Mouse (Mus musculus): ENCODE data around the gene Meis1.

The Meis1 gene

DNA sequence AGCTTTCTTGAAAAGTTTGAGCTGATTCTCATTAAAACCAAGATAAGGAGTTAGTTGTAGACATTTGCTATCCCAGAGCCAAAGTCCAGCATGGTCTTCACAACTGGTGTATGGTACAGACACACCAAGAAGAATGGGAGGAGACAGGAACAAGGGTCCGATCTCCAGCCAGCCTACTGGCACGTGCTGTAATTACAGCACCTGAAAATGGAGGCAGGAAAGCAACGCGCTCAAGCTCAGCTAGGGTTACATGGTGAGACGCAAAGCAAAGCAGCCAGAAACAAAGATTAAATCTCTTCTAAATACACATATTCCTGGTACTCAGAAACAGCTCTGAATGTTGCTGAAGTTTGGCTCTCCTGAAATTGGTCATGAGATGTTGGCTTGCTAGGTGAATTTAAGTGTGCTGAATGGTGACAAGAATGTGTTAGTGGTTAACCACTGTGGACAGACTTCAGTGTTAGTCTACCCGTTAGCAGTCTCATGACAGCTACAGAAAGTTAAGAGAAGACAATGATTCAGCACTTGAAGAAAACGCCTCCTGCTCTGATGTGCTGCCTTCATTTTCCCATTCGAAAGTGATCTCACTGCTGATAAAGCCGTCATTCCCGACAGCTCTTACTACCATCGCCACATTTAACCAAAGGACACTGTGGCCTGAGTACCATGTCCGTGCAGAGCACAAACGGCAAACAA is 70.0 kb downstream of the Meis1 start:
- no peak for DNase-seq (ENCODE audit: low spot score in 2 of 2)

GRCm38 (mm10) chr11:18947434-18947833 is 71.4 kb downstream of the Meis1 start:
- DNase-seq (ENCODE audit: low spot score in 2 of 2): no peak

DNA sequence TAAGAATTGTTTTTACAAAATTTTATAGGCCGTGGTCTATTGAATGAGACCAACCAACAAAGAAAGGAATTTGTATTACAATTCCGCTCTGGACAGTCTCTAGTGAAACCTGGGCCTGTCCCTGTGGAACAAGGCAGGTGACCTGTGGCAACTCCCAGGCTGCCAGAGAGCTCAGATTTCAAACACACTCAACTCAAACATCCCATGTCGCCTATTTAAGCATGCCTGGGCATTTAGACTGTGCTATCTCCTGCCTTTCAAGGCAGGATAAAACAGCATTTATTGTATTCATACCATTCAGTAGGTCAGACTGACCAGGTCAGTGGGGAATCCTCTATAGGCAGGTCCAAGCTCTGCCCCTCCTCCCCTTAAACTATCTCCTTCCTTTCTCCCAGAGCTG is 73.0 kb downstream of the Meis1 start:
- no peak for DNase-seq (ENCODE audit: low spot score in 2 of 2)

DNA sequence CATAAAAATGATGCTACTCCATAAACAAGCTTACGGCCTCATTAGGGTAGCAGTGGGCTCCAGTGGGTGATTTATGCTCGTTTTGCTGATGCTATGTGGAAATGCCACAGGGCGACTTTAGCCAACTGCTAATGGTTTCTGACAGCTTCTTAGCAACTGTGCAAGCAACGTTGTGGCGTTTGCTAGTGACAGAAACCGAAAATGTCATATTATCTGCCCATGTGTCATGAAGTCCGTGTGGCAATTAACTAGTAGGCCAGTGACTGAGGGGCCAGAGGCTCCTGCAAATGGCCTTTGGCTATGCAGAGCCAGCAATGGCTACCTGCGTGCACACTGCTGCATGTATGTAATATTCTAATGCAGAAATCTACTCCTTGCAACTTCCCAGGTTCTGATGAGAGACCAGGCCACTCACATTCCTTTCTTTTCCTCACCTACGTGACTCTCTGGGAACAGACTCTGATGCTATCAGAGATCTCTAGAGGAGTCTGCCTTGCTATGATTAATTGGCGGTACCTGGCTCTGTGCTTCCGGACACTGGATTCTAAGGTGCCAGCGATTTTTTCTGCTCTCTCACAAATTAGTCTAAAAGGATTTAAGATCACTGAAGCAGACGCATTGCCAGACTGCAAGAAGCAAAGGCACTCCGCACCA is 73.7 kb downstream of the Meis1 start:
- DNase-seq (ENCODE audit: low spot score in 2 of 2): no peak

DNA sequence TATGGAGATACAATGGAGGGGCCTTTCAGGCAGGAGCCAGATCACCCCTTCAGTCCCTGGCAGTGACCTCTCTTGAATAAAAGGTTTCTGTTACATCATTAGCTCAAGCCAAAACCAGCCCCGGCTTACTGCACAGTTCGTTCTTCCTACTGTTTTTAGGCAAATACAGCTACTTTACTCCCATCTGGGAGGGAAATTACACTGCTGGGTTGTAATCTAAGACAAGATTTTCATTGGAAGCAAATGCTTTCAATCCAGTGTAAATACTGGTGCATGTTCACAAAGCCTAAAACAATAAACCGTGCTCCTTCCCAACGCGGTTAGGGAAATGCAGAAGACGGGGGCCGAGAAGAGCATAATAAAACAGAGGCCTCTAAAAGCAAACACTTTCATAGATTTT is 74.6 kb downstream of the Meis1 start:
- no peak for DNase-seq (ENCODE audit: low spot score in 2 of 2)

GRCm38 (mm10) chr11:18942990-18943389 is 75.8 kb downstream of the Meis1 start:
- no peak for DNase-seq (ENCODE audit: low spot score in 2 of 2)

- DNase-seq (ENCODE audit: low spot score in 2 of 2): no peak
Observed at GRCm38 (mm10) chr11:18940916-18941315, 77.9 kb downstream of the Meis1 start.

DNA sequence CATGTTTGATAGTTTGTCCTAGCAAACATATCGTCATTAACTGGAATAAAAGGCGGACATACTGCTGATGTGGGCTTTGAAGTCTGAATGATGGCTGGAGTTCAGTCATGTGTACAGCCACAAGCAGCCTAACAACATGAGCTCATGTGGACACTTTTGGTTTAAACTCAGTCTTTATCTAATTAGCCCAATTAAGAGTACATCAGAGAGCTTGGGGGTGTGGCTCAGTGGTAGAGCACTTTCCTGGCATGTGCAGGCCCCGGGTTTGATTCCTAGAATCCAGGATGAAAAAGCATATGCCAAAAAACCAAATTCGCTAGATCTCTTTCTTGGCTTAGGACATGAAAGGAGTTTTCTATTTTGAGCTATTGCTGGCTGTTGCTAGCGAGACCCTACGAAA is 83.9 kb downstream of the Meis1 start:
- DNase-seq (ENCODE audit: low spot score in 2 of 2): no peak

DNA sequence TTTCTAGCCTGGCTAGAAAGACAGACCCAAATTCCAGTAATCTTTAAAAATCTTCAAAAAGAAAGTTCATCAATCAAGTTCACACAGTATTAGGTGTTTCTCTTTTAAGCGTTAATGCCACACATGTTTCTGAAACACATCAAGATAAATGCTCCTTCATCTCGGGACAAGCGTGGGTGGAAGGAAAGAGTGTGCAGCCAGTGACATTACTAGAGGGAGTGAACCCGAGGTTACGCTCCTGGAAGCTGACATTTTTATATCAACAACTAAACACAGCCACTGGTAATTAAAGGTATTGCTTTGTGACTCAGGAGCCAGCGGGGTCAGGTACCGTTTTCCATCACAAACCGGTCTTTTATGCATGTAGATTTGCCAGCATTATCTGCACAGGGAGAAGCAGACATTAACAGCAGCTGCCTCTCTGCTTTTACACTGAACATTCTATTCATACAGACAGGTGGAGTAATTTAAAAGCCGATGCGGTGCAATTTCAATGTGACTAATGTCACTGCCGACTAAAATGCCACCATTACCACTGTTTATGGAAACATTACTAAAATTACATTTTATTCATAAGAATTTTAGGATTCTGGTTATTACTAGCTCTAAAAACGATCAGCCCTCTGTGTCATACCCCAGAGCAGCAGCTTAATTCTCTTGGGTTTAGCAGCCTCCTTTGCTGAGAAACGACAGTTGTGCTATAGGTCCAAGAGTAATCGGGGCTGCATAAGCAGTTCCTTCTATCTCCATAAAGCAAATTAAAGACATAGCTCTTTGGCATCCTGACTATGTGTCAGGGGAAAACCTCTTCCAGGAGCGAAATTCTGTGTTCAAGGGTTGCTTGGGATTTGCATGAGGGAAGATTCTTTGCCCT is 87.5 kb downstream of the Meis1 start:
- no peak for DNase-seq (ENCODE audit: low spot score in 2 of 2)

- DNase-seq (ENCODE audit: low spot score in 2 of 2): no peak
Observed at GRCm38 (mm10) chr11:18929779-18930728, 88.7 kb downstream of the Meis1 start.

DNA sequence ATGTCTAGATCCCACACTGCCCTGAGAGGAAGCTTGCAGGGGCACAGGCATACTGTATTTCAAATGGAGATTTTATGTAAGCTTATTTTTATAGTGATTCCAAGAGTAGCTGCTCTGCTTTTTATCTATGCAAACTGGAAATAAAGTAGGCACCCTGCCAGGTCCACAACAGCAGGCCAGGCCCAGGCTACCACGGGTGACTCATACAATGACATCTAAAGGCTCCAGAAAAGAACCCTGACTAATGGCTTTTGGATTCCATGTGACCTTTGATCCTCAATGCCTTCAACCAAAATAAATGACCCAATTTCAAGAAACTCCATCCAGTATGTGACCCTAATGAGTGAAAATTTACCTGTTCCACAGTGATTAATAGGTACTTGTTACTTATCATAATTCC is 91.4 kb downstream of the Meis1 start:
- no peak for DNase-seq (ENCODE audit: low spot score in 2 of 2)

DNA sequence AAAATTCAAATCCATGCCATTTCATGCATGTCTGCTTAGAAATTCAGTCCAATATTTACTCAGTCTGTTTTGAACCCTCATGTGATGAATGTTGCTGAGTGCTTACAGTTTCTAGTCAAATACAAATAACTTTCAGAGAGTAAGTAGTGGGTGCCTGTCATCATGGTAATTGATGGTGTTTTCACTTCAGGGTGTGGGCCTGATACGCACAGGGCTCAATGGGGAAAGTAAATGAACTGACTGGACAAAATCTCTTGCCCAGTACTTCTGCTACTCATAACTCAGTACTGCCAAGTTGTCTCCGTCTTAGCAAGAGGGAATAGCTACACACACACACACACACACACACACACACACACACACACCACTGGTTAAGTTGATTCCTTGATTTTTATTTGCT is 92.0 kb downstream of the Meis1 start:
- no peak for DNase-seq (ENCODE audit: low spot score in 2 of 2)

DNA sequence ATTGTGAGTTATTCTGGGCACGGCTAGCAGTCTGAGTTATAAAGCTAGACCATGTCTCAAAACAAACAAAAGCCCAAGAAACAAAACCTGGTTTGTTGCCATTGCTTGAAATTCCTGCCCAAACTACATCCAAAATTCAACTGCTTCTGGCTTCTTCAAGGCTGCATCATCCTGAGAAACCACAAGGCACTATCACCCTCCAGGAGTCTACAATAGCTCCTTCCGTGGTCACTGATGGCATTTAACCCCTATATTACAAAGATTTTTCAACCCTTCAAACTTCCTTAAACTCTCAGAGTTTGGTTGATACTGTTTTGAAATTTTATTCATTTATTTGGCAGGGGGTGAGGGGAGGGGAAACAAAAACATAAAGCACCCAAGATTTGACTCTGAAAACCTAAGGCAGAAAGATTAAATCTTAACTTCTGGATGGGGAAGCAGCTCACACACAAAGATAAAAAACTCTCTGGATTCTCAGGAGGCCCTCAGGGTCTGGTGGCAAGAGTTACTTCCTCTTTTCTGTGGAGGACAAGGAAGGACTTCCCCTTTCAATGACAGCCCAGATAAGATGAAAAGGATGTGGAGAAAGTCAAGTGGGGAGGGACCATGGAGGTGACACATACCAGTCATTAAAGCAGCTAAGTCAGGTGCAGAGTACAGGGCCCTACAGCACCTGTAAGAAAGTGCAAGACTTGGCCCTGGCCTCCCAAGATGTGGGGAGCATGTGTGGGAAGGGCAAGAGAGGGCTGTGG is 94.0 kb downstream of the Meis1 start:
- no peak for DNase-seq (ENCODE audit: low spot score in 2 of 2)

- DNase-seq (ENCODE audit: low spot score in 2 of 2): no peak
Observed at GRCm38 (mm10) chr11:18923274-18923673, 95.5 kb downstream of the Meis1 start.

- no peak for DNase-seq (ENCODE audit: low spot score in 2 of 2)
Observed at GRCm38 (mm10) chr11:18920651-18921050, 98.1 kb downstream of the Meis1 start.

- no peak for DNase-seq (ENCODE audit: low spot score in 2 of 2)
Observed at GRCm38 (mm10) chr11:18919162-18919762, 99.5 kb downstream of the Meis1 start.

DNA sequence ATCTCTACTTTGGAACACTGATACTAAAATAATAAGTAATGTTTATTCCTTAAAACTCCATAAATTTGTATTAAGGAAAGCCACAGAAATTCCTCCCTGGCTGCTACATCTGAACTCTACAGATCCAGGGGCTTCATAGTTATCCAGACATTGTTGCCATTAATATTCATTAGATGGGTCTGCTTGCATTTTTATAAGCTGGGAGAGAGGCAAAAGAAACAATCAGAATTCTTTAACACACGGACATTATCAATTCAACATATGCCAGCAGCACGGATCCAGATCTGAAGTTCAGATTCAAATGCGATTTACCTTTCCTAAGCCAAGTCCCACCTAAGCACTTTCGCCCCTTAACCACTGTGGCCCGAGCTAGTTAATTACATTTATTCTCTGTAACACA is 100.9 kb downstream of the Meis1 start:
- DNase-seq (ENCODE audit: low spot score in 2 of 2): no peak

DNA sequence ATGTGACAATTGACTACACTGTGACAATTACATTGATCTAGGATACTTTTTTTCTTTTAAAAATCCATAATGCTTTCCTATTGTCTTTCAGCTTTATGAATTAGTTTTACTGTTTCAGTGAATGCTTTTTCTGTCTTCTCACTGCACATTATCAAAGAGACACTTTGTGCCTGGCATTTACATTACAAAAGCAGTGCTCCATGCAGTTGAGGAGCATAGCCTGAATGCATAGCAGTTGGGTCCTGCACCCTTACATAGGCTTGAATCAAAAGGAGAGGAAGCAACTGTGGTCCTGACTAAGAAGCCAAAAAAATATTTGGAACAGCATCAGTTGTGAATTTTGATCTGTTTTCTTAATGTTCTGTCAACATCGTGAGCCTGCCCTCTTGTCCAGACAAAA is 105.5 kb downstream of the Meis1 start:
- DNase-seq (ENCODE audit: low spot score in 2 of 2): no peak

DNA sequence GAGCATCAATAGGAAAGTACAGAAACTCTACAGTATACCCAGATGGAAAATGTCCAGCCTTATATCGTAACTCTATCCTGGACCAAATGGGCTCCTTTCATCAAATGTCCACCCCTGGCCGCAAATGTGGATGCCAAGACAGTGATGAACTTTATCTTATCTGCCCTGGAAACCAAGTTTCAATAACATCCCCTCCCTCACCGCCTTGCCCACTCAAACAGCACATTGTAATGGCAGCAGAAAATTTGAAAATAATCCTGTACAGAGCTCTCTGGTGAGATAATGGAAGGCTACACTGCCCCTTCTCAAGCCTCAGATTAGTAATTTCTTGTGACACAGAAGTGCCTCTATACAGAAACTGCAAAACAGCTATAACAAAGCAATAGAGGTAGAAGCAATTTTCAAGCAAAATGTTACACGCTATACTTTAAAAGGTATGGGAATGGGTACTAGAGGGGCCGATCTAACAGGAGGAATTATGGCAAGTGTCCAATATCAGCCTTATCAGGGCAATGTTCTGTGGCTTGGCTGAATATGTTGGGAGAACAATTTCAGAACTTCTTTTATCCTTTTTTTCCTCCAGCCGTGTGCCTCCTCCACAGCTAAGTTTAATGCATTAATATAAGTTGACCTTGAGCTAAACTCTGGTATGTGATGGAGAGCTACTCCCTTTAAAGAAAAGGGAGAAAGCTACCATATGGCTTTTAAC is 106.3 kb downstream of the Meis1 start:
- no peak for DNase-seq (ENCODE audit: low spot score in 2 of 2)

DNA sequence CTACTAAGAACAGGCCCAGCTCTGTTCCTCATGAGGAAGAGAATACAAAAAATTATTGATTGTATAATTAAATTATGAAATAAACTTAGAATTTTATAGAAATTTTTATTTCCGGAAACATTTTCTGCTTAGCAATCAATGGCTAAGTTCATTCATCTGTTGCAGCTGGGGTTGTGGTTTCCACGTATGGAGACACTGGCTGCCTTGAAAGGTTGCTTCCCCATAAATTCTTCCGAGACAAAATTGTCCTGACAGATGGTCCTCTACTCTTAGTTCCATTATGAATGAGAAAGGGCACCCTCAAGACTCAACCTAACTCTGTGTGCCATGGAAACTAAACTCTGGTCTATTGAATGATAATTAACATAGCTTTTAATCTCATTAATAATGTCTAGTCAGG is 111.9 kb downstream of the Meis1 start:
- DNase-seq (ENCODE audit: low spot score in 2 of 2): no peak

All from left cerebral cortex, adult 9 months (tissue).